Mouse (Mus musculus) heart, embryonic 15.5 days (tissue): ENCODE data around the gene Cdca8. TPM values are rescaled to one million over a fixed set of nuclear protein-coding genes. Genes with fewer than 3 reads are reported as not detected.

Experiments used
- polyA plus RNA-seq: library from polyadenylated mRNA; unstranded; fragments of >200 nt; fragmentation: Nextera tagmentation; extraction: Ambion mirVana; gene quantifications from 2 replicates; pipeline ENCODE4 v1.2.1, GENCODE M21; 2015

Gene Cdca8
- polyA plus RNA-seq, 1 experiment from 2014 or later, result 106 TPM

Other genes with a start within 250 kb of the Cdca8 start
- 42.6 and 47.5 TPM in 2 replicates for gene Utp11, start 245.7 kb downstream of the Cdca8 start, polyA plus RNA-seq
- gene Fhl3, start 238.6 kb downstream of the Cdca8 start, polyA plus RNA-seq, result 6.2 and 7.5 TPM in 2 replicates
- 73.6 and 86.5 TPM in 2 replicates for gene Sf3a3, start 224.5 kb downstream of the Cdca8 start, polyA plus RNA-seq
- gene Inpp5b, start 197.5 kb downstream of the Cdca8 start, polyA plus RNA-seq, result 13.7 and 15.5 TPM in 2 replicates
- 10.1 and 10.6 TPM in 2 replicates for gene Mtf1, start 137.2 kb downstream of the Cdca8 start, polyA plus RNA-seq
- 20.4 and 23.8 TPM in 2 replicates for gene Yrdc, start 88.6 kb downstream of the Cdca8 start, polyA plus RNA-seq
- gene 1110065P20Rik, start 88.1 kb downstream of the Cdca8 start, polyA plus RNA-seq, result 40.3 and 43.9 TPM in 2 replicates
- 0.16 TPM in 1 of 2 replicates, not detected in the other for gene Maneal, start 77.1 kb downstream of the Cdca8 start, polyA plus RNA-seq
- 0.10 TPM in 1 of 2 replicates, not detected in the other for gene Epha10, start 58.4 kb downstream of the Cdca8 start, polyA plus RNA-seq
- 8.2 and 9.7 TPM in 2 replicates for gene 9930104L06Rik, start 2.3 kb downstream of the Cdca8 start, polyA plus RNA-seq
- 6.6 and 9.9 TPM in 2 replicates for gene Rspo1, start 47.1 kb upstream of the Cdca8 start, polyA plus RNA-seq
- 52.1 and 55.6 TPM in 2 replicates for gene Gnl2, start 77.3 kb upstream of the Cdca8 start, polyA plus RNA-seq
- gene Dnali1, start 126.4 kb upstream of the Cdca8 start, polyA plus RNA-seq, result 0.16 and 0.39 TPM in 2 replicates
- 16.1 and 20.1 TPM in 2 replicates for gene Snip1, start 127.4 kb upstream of the Cdca8 start, polyA plus RNA-seq
- 36.7 and 38.0 TPM in 2 replicates for gene Meaf6, start 145.8 kb upstream of the Cdca8 start, polyA plus RNA-seq
- gene Zc3h12a, start 188.5 kb upstream of the Cdca8 start, polyA plus RNA-seq, result 0.59 and 0.96 TPM in 2 replicates